Mouse (Mus musculus): ENCODE measurements around the gene Clrn2.

- TF ChIP-seq CTCF (conservative IDR thresholded peaks at IDR 0.05; ENCODE audit: low read length) (no peak), NANOG (IDR thresholded peaks at IDR 0.05; ENCODE audit: borderline replicate concordance, low read length) (no peak), POU5F1 (IDR thresholded peaks at IDR 0.05; ENCODE audit: borderline replicate concordance, low read length) (no peak)
These were observed 47.4 kb upstream of the Clrn2 start for GRCm38 (mm10) chr5:45406129-45406528.

Measured in E14TG2a.4 (cell line).